Mouse (Mus musculus) neural tube, embryonic 14.5 days (tissue): ENCODE measurements around the gene Casc1. TPM values are rescaled to one million over a fixed set of nuclear protein-coding genes. Genes with fewer than 3 reads are reported as not detected.

Source experiments
- ATAC-seq: fragments of 200-750 bp; cut with Nextera tagmentation; 2 replicates; pipeline ENCODE4 v1.8.0; 2017; ENCODE audit warnings: low read depth, mild to moderate bottlenecking, moderate TSS enrichment, moderate library complexity
- H3K27ac ChIP-seq: fragments of 300-500 bp; sonication (generic); 2 replicates; pipeline ENCODE4 v1.5.1; 2014; ENCODE audit warnings: low read depth, mild to moderate bottlenecking, control low read depth, low read length, moderate library complexity, mixed read lengths
- H3K27me3 ChIP-seq: fragments of 300-500 bp; sonication (generic); 2 replicates; pipeline ENCODE4 v1.6.1; 2014; ENCODE audit warnings: low read length; ENCODE audit not compliant: control insufficient read depth, insufficient read depth
- H3K36me3 ChIP-seq: fragments of 300-500 bp; sonication (generic); 2 replicates; pipeline ENCODE4 v1.6.1; 2014; ENCODE audit warnings: low read length, mixed read lengths; ENCODE audit not compliant: control insufficient read depth, insufficient read depth
- H3K4me1 ChIP-seq: fragments of 300-500 bp; sonication (generic); 2 replicates; pipeline ENCODE4 v1.6.1; 2014; ENCODE audit warnings: low read length; ENCODE audit not compliant: control insufficient read depth, insufficient read depth
- H3K4me2 ChIP-seq: fragments of 300-500 bp; sonication (generic); 2 replicates; pipeline ENCODE4 v1.6.1; 2014; ENCODE audit warnings: mild to moderate bottlenecking, low read depth, low read length, control low read depth
- H3K4me3 ChIP-seq: fragments of 300-500 bp; sonication (generic); 2 replicates; pipeline ENCODE4 v1.5.1; 2014; ENCODE audit warnings: low read depth, low read length, control low read depth, mixed read lengths
- H3K9ac ChIP-seq: fragments of 300-500 bp; sonication (generic); replicated peaks from 2 replicates; pipeline ENCODE4 v1.6.1; 2014; ENCODE audit warnings: low read depth, mild to moderate bottlenecking, control low read depth, low read length, mixed read lengths
- H3K9me3 ChIP-seq: fragments of 300-500 bp; sonication (generic); 2 replicates; pipeline ENCODE4 v1.6.1; 2016; ENCODE audit warnings: low read length; ENCODE audit not compliant: control insufficient read depth
- WGBS: fragments of 180-500 bp; shearing (Covaris S2); extraction: QIAGEN DNeasy Blood & Tissue Kit; methylation state at CpG from one replicate; pipeline ENCODE4 v1.1.7; 2014; 5-methylcytosine and 5-hydroxymethylcytosine counted together
- polyA plus RNA-seq: library from polyadenylated mRNA; unstranded; fragments of >200 nt; fragmentation: Nextera tagmentation; extraction: Ambion mirVana; gene quantifications from 2 replicates; pipeline ENCODE4 v1.2.1, GENCODE M21; 2014

Casc1 gene
- polyA plus RNA-seq, 1 experiment from 2014 or later, result 1.4 TPM

DNA sequence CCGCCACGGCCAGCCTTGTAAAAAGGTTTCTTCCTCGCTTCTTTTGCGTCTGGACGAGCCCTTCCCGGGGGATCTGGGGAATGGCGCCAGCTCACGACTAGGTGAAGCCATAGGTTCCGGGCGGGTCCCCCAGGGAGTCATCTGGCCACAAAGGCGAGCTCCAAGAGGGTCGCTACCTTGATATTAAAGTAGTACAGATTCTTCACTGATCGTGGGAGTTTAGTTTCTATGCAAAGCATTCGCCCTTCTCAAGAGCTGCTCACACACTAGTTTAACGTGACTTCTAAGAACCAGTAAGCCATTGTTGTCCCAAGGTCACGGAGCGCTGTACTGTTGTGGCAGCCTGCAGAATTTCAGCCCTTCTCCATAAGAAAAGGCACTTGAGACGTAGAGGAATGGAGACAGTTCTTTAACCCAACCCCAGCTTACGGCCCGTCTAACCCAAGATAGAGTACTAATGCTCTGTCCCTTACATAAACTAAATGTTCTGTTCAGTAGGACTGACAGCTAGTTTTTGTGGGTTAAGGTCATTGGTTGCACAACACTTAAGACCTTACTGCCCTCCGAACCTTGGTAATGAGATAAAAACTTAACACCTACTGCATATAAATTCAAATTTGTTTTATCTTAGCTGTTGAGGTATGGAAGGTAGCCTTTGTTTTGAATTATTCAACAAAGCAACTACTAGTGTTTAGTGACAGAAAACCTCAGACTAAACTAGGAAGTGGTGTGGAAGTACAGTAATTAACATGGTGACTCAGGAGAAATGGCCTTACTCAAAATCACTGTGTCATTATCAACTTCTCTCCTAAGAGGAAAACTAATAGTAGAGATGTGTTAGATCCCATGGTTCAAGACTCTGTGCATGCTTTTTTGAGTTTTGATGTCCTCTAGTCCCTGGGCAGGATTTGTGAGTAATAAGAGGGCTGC, 836 bp upstream of the Casc1 start:
- Histone ChIP-seq H3K9me3 (no peaks in the 10 kb centered on the region), H3K27me3 (no peaks in the 10 kb centered on the region), H3K9ac (peak overlapping the region; percentile 90), H3K36me3 (0 out of 2 replicates have a peak, but pooled peaks cover 5% of the 10 kb centered on the region), H3K4me3 (peak overlapping the region; percentile 78), H3K4me2 (peak overlapping the region; percentile 89), H3K27ac (peak overlapping the region; percentile 94), H3K4me1 (peaks cover 10% of the 10 kb centered on the region)
- 4% methylated on average over 21 of the region's 21 CpGs for WGBS
- ATAC-seq, result peak; percentile 40

GRCm38 (mm10) chr6:145210056-145210680, 637 bp downstream of the Casc1 start:
- Histone ChIP-seq H3K27ac (peak overlapping the region; percentile 2; the same call in 1 of the 2 replicates), H3K4me2 (peak overlapping the region; percentile 46), H3K4me3 (peak overlapping the region; percentile 23), H3K9ac (no peak overlapping the region), H3K27me3 (no peaks in the 10 kb centered on the region), H3K4me1 (peaks cover 10% of the 10 kb centered on the region), H3K36me3 (no peaks in the 10 kb centered on the region), H3K9me3 (no peaks in the 10 kb centered on the region)
- WGBS, result 32% methylated on average over 8 of the region's 8 CpGs
- ATAC-seq, result no peak

DNA sequence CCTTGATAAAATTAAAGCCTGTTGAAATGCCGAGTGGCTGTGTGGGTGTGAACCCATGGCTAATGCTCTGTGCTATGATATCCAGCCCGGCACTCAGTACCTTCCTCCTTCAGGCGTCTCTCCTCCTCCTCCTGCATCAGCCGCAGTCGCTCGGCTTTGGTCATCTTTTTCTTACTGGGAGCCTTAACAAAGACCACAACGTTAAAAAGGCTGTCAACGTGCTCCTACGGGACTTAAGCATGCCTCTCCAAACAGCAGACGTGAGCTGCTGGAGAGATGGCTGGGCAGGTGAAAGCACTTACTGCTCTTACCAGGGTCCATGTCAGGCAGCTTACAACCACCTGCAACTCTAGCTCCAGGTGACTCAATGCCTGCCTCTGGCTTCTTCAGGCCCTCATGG, 5.7 kb downstream of the Casc1 start:
- no peak overlapping the region for H3K27ac ChIP-seq
- H3K4me2 ChIP-seq, result no peak overlapping the region
- H3K9me3 ChIP-seq, result no peaks in the 10 kb centered on the region
- no peaks in the 10 kb centered on the region for H3K36me3 ChIP-seq
- ATAC-seq, result no peak
- no peak overlapping the region for H3K9ac ChIP-seq
- no peaks in the 10 kb centered on the region for H3K4me1 ChIP-seq
- H3K27me3 ChIP-seq, result no peaks in the 10 kb centered on the region
- H3K4me3 ChIP-seq, result no peak overlapping the region
- 74% methylated on average over 10 of the region's 10 CpGs for WGBS

DNA sequence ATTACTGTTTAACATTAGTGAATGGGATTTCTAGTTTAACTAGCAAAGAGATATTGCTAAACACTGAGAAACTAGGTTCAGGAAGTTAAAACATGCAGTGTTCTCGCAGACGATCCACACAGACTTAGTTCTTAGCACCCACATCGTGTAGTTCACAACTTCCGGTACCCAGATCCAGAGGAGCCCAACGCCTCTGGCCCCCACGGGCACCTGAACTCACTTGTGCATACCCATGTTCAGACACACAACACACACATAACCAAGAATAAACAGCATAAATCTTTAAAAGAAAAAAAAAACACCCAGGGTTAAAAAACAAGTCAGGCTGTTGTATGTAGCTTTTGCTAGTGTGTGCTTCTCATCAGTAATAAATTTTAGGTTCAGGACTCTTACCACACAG, 6.4 kb downstream of the Casc1 start:
- 92% methylated on average over 6 of the region's 6 CpGs for whole genome bisulfite sequencing
- H3K4me2 ChIP-seq, result no peak overlapping the region
- no peaks in the 10 kb centered on the region for H3K27me3 ChIP-seq
- no peak for ATAC-seq
- H3K9ac ChIP-seq, result no peak overlapping the region
- no peak overlapping the region for H3K4me3 ChIP-seq
- H3K27ac ChIP-seq, result no peak overlapping the region
- no peaks in the 10 kb centered on the region for H3K9me3 ChIP-seq
- H3K36me3 ChIP-seq, result no peaks in the 10 kb centered on the region
- no peaks in the 10 kb centered on the region for H3K4me1 ChIP-seq

GRCm38 (mm10) chr6:145202432-145203125, 8.2 kb downstream of the Casc1 start:
- no peak overlapping the region for H3K4me2 ChIP-seq
- no peaks in the 10 kb centered on the region for H3K9me3 ChIP-seq
- ATAC-seq, result no peak
- H3K36me3 ChIP-seq, result no peaks in the 10 kb centered on the region
- 87% methylated on average over 13 of the region's 13 CpGs for WGBS
- no peak overlapping the region for H3K27ac ChIP-seq
- H3K4me3 ChIP-seq, result no peak overlapping the region
- no peaks in the 10 kb centered on the region for H3K27me3 ChIP-seq
- H3K4me1 ChIP-seq, result no peaks in the 10 kb centered on the region
- H3K9ac ChIP-seq, result no peak overlapping the region

- Histone ChIP-seq H3K9ac (no peak overlapping the region), H3K27ac (no peak overlapping the region), H3K36me3 (no peaks in the 10 kb centered on the region), H3K4me3 (no peak overlapping the region), H3K27me3 (no peaks in the 10 kb centered on the region), H3K4me2 (no peak overlapping the region), H3K9me3 (no peaks in the 10 kb centered on the region), H3K4me1 (no peaks in the 10 kb centered on the region)
- WGBS, result 96% methylated on average over 8 of the region's 8 CpGs
- ATAC-seq, result no peak
These were observed 12.7 kb downstream of the Casc1 start for GRCm38 (mm10) chr6:145197949-145198686.

DNA sequence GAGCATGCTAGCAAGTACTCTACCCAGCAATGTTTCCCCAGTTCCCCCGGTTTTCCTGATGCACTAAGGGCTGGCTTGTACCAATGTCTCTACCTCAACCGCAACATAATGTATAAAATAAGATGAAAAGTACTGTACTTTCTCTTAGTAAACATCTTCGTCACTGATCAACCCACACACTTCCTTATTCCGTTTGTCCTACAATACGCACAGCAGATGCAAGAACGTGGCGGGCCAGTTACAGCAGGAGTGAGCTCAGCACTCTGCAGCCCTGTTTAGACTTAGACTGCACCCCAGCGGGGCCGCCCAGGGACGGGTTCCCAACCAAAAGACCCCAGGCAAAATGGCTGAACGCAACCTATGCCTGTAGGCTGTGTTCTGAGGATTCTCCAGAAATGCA, 17.4 kb downstream of the Casc1 start:
- H3K4me1 ChIP-seq, result no peaks in the 10 kb centered on the region
- no peak overlapping the region for H3K4me3 ChIP-seq
- H3K9me3 ChIP-seq, result no peaks in the 10 kb centered on the region
- 85% methylated on average over 11 of the region's 11 CpGs for WGBS
- H3K27ac ChIP-seq, result no peak overlapping the region
- no peak for ATAC-seq
- H3K4me2 ChIP-seq, result no peak overlapping the region
- no peaks in the 10 kb centered on the region for H3K36me3 ChIP-seq
- no peaks in the 10 kb centered on the region for H3K27me3 ChIP-seq
- no peak overlapping the region for H3K9ac ChIP-seq

DNA sequence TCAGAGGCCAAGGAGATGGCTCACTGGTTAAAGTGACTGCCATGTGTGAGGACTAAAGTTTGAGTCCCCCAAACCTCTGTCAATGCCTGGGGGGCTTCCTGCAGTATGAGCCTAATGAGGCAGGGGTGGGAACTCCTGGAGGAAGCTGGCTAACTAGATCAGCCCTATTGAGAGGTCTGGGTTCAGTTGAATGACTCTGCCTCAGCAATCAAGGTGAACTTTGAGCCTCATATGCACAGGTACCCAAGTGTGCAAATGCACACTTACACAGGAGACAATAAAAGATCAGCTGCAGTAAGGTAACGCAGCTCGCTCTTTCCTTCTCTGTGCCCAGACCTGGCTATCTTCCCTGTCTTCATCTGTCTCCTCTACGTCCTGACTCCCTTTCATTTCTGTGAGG, 17.8 kb downstream of the Casc1 start:
- H3K9me3 ChIP-seq, result no peaks in the 10 kb centered on the region
- H3K27ac ChIP-seq, result no peak overlapping the region
- no peak overlapping the region for H3K9ac ChIP-seq
- no peaks in the 10 kb centered on the region for H3K27me3 ChIP-seq
- no peak overlapping the region for H3K4me2 ChIP-seq
- H3K36me3 ChIP-seq, result no peaks in the 10 kb centered on the region
- H3K4me3 ChIP-seq, result no peak overlapping the region
- WGBS, result 93% methylated on average over 3 of the region's 3 CpGs
- no peak for ATAC-seq
- H3K4me1 ChIP-seq, result no peaks in the 10 kb centered on the region
